Mouse (Mus musculus) heart, adult 2 months (tissue): ENCODE results near the gene Tbc1d25.

Experiments used
- CTCF ChIP-seq: fragments of 200-600 bp; IDR thresholded peaks from 2 replicates; pipeline ENCODE4 v1.8.1; 2022; ENCODE audit warnings: antibody characterized with exemption, mild to moderate bottlenecking, moderate library complexity
- POLR2A ChIP-seq: fragments of 200-500 bp; IDR thresholded peaks from 2 replicates; pipeline ENCODE4 v1.6.1; 2011; ENCODE audit warnings: mild to moderate bottlenecking, low read depth, low read length, control low read depth; ENCODE audit not compliant: insufficient read depth

- no peak for TF ChIP-seq POLR2A
- no peak for TF ChIP-seq CTCF
Measured at GRCm38 (mm10) chrX:8192126-8192639, 16.2 kb upstream of the Tbc1d25 start.
